Mouse (Mus musculus): ENCODE measurements around the gene Cd53.

DNA sequence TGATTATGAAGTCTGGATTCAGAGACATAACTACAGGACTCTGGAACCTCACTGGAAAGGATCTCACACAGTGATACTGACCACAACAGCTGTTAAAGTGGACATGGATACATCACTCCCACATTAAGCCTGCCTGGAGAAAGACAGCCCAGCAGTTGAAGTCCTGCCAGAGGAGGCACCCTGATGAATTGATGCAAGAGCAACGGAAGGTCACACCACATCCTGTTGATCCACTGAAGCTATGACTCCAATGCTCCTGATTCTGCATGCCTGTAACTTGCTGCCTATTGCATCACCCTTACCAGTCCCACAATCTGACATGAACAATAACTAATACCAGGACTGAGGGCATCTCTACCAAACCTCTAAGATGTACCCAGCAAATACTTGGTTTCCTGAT lies 42.2 kb upstream of the Cd53 start:
- TF ChIP-seq CTCF (IDR thresholded peaks at IDR 0.05; ENCODE audit: insufficient read depth, low read depth, low read length) (no peak), POLR2A (IDR thresholded peaks at IDR 0.05; ENCODE audit: insufficient read depth, low read depth, low read length) (no peak)
